Mouse (Mus musculus): ENCODE results near the gene Ddhd1.
"Not testable (repeated sequence)": the region's sequence is repeated elsewhere in the genome, so short reads cannot be mapped to it uniquely, and the experiment has no call there.

DNA sequence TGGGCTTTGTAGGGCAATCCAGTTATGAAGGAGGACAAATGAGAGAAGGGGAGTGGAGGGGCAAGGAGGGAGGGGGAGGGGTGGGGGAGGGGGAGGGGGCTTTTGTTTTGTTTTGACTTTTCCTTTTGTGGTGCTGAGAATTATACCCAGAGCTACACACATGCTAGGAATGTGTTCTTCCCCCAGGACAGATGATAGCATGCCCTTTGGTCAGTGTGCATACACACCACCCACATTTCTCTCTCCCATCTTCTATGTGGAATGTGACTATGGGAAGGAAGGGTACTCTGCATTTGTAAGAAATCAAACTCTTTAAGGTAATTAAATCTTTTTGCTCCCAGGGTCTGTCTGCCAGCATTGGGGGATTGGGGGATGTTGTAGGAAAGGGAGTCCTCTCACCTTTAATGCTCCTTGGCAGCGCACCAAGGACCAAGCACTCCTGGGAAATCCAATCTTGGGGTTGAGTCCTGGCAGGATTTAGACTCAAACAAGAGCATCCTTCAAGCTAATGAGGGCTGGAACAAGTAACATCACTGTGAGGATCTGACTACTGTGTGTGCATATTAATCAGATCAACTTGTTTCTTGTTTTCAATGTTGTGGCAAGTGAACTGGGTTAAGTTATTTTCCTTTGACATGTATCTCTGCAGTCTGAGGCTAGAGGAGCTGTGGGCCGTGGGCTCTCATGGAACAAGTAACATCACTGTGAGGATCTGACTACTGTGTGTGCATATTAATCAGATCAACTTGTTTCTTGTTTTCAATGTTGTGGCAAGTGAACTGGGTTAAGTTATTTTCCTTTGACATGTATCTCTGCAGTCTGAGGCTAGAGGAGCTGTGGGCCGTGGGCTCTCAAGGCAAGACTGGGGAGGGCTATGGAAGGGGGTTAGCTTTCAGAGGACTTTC lies 76.8 kb downstream of the Ddhd1 start:
- not testable (repeated sequence) for TF ChIP-seq POLR2A (IDR thresholded peaks at IDR 0.05; ENCODE audit: control insufficient read depth, low read depth, low read length); CTCF (IDR thresholded peaks at IDR 0.05; ENCODE audit: control insufficient read depth, insufficient read depth, insufficient replicate concordance, low read depth, low read length)

Measured in testis, adult 2 months (tissue).